Mouse (Mus musculus) neural tube, embryonic 15.5 days (tissue): ENCODE data around the gene Ppp1r11. TPM values are rescaled to one million over a fixed set of nuclear protein-coding genes. Genes with fewer than 3 reads are reported as not detected.

Experiments
- ATAC-seq: fragments of 200-750 bp; cut with Nextera tagmentation; 2 replicates; pipeline ENCODE4 v1.8.0; 2017; ENCODE audit warnings: mild to moderate bottlenecking, moderate TSS enrichment, moderate library complexity; ENCODE audit not compliant: low FRiP score
- H3K27ac ChIP-seq: fragments of 300-500 bp; sonication (generic); replicated peaks from 2 replicates; pipeline ENCODE4 v1.5.1; 2015; ENCODE audit warnings: mild to moderate bottlenecking, inconsistent platforms
- H3K27me3 ChIP-seq: fragments of 300-500 bp; sonication (generic); replicated peaks from 2 replicates; pipeline ENCODE4 v1.6.1; 2015; ENCODE audit warnings: inconsistent platforms
- H3K36me3 ChIP-seq: fragments of 300-500 bp; sonication (generic); 2 replicates; pipeline ENCODE4 v1.6.1; 2015; ENCODE audit warnings: inconsistent platforms
- H3K4me1 ChIP-seq: fragments of 300-500 bp; sonication (generic); 2 replicates; pipeline ENCODE4 v1.6.1; 2015; ENCODE audit warnings: inconsistent platforms
- H3K4me2 ChIP-seq: fragments of 300-500 bp; sonication (generic); 2 replicates; pipeline ENCODE4 v1.6.1; 2015; ENCODE audit warnings: inconsistent platforms, mild to moderate bottlenecking, moderate library complexity
- H3K4me3 ChIP-seq: fragments of 300-500 bp; sonication (generic); replicated peaks from 2 replicates; pipeline ENCODE4 v1.5.1; 2015; ENCODE audit warnings: mild to moderate bottlenecking, inconsistent platforms
- H3K9ac ChIP-seq: fragments of 300-500 bp; sonication (generic); replicated peaks from 2 replicates; pipeline ENCODE4 v1.6.1; 2015; ENCODE audit warnings: mild to moderate bottlenecking, inconsistent platforms
- H3K9me3 ChIP-seq: fragments of 300-500 bp; sonication (generic); replicated peaks from 2 replicates; pipeline ENCODE4 v1.6.1; 2016; ENCODE audit warnings: inconsistent platforms
- WGBS: fragments of 180-500 bp; shearing (Covaris S2); methylation state at CpG from one replicate; pipeline ENCODE4 v1.1.7; 2015; ENCODE audit warnings: mixed read lengths; 5-methylcytosine and 5-hydroxymethylcytosine counted together
- polyA plus RNA-seq: library from polyadenylated mRNA; unstranded; fragments of >200 nt; fragmentation: Nextera tagmentation; extraction: Ambion mirVana; gene quantifications from 2 replicates; pipeline ENCODE4 v1.2.1, GENCODE M21; 2015

Ppp1r11 gene
- polyA plus RNA-seq, 1 experiment from 2014 or later, result 168 TPM

DNA sequence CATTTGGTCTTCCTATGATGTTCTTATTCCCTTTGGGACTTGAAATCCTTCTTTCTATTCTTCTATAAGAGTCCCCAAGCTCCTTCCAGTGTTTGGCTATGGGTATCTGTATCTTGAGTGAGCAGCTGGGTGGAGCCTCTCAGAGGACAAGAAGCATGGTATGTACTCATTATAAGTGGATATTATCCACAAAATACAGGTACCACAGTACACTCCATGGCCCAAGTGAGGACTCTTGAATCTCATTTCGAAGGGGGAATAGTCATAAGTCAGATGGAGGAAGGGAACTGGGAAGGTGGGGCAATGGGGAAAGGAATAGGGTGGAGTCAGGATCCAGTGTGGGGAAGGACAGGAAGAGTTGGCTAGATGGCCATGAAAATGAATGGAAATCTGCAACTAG lies 1.5 kb upstream of the Ppp1r11 start:
- ATAC-seq, result no peak
- Histone ChIP-seq H3K9me3 (no peaks in the 10 kb centered on the region), H3K27ac (no peak overlapping the region), H3K4me2 (no peak overlapping the region), H3K36me3 (peaks cover 21% of the 10 kb centered on the region), H3K4me1 (peaks cover 27% of the 10 kb centered on the region), H3K27me3 (no peaks in the 10 kb centered on the region), H3K9ac (no peak overlapping the region), H3K4me3 (no peak overlapping the region)
- WGBS, result 96% methylated on average over 1 of the region's 1 CpGs

DNA sequence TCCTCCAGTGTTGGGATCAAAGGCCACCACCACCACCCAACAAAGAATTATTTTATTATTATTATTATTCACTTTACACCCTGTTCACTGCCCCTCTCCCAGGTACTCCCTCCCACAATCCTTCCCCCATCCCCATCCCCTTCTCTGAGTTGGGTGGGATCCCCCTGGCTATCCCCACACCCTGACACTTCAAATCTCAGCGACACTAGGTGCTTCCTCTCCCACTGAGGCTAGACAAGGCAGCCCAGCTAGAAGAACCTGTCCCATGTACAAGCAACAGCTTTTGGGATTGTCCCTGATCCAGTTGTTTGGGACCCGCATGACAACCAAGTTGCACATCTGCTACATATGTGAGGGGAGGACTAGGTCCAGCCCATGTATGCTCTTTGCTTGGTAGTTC lies 1.1 kb upstream of the Ppp1r11 start:
- Histone ChIP-seq H3K4me3 (no peak overlapping the region), H3K4me2 (no peak overlapping the region), H3K27ac (no peak overlapping the region), H3K36me3 (peaks cover 21% of the 10 kb centered on the region), H3K9ac (no peak overlapping the region), H3K4me1 (peaks cover 29% of the 10 kb centered on the region), H3K27me3 (no peaks in the 10 kb centered on the region), H3K9me3 (no peaks in the 10 kb centered on the region)
- no peak for ATAC-seq
- 93% methylated on average over 2 of the region's 2 CpGs for WGBS

DNA sequence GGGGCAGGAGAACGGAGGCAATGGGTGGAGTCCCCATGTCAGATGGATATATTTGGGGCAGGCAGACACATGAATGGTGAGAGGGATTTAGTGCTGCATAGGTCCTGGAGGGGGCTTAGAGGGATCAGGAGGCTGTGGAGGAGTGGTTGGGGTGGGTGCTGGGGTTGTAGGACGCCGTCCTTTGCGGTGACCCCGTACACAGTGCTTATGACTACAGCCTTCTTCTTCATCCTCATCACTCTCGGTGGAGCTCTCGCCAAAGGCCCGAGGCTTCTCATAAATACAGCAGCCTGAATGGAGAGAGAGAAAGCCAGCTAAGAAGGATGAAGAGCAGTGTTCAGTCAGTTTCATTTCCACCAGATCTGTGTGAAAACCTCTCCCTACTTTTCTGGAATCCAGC lies 2.3 kb downstream of the Ppp1r11 start:
- Histone ChIP-seq H3K9me3 (no peaks in the 10 kb centered on the region), H3K36me3 (peaks cover 14% of the 10 kb centered on the region), H3K4me1 (peaks cover 36% of the 10 kb centered on the region), H3K9ac (no peak overlapping the region), H3K27me3 (peaks cover 12% of the 10 kb centered on the region), H3K27ac (no peak overlapping the region), H3K4me2 (no peak overlapping the region), H3K4me3 (no peak overlapping the region)
- ATAC-seq, result no peak
- WGBS, result 95% methylated on average over 8 of the region's 8 CpGs

DNA sequence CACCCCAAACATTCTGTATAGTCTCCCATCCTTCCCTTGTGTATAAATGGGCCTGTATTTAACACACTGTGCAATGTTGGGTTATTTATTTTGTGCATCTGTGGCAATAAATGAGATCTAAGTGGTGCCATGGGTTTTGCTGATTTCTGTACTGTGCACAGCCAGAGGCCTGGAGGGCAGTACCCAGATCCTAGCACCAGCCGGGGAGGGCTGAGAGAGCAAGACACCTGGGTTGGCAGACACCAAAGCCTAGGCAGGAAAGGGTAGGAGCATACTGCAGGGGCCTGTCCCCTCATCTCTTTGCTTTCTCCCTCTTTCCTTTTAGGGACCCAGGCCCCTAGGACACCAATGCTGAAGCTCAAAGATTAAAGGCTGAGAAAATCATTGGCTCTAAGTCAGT lies 3.3 kb downstream of the Ppp1r11 start:
- 85% methylated on average over 1 of the region's 1 CpGs for WGBS
- peaks cover 22% of the 10 kb centered on the region for H3K27me3 ChIP-seq
- no peaks in the 10 kb centered on the region for H3K9me3 ChIP-seq
- 0 out of 2 replicates have a peak overlapping the region, but pooled peaks have one; percentile 83 for H3K27ac ChIP-seq
- no peak overlapping the region for H3K4me3 ChIP-seq
- H3K36me3 ChIP-seq, result peaks cover 14% of the 10 kb centered on the region
- H3K4me2 ChIP-seq, result no peak overlapping the region
- peaks cover 41% of the 10 kb centered on the region for H3K4me1 ChIP-seq
- H3K9ac ChIP-seq, result no peak overlapping the region
- no peak for ATAC-seq

DNA sequence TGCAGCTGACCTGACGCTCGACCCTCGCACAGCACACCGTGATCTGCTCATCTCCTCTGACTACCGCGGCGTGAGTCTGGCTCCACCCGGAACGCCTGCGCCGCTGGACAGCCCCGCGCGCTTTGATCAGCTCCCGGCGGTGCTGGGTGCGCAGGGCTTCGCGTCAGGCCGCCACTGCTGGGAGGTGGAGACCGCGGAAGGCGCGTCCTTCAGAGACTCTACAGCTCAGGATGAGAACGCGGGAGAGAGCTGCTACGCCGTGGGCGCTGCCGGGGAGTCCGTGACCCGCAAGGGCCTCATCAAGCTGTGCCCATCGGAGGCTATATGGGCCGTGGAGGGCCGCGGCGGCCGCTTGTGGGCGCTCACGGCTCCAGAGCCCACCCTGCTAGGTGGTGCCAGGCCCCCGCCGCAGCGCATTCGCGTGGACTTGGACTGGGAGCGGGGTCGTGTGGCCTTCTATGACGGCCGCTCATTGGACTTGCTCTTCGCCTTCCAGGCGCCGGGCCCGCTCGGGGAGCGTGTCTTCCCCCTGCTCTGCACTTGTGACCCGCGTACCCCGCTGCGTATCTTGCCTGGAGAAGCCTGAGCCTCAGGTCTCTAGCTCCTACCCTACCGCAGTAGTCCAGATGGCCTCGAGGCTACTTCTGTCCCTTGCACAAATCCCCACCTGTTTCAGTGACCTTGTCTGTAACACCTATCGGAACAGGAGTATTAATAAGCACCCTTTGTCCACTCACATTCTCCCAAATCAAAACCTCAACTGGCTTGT lies 4.3 kb downstream of the Ppp1r11 start:
- peak overlapping the region; percentile 74 for H3K9ac ChIP-seq
- H3K4me1 ChIP-seq, result peaks cover 51% of the 10 kb centered on the region
- H3K4me3 ChIP-seq, result peak overlapping the region; percentile 57
- ATAC-seq, result peak; percentile 66
- no peaks in the 10 kb centered on the region for H3K9me3 ChIP-seq
- peak overlapping the region; percentile 83 for H3K27ac ChIP-seq
- 1% methylated on average over 62 of the region's 62 CpGs for WGBS
- H3K36me3 ChIP-seq, result peaks cover 14% of the 10 kb centered on the region
- peak overlapping the region; percentile 95 for H3K4me2 ChIP-seq
- peaks cover 32% of the 10 kb centered on the region for H3K27me3 ChIP-seq

DNA sequence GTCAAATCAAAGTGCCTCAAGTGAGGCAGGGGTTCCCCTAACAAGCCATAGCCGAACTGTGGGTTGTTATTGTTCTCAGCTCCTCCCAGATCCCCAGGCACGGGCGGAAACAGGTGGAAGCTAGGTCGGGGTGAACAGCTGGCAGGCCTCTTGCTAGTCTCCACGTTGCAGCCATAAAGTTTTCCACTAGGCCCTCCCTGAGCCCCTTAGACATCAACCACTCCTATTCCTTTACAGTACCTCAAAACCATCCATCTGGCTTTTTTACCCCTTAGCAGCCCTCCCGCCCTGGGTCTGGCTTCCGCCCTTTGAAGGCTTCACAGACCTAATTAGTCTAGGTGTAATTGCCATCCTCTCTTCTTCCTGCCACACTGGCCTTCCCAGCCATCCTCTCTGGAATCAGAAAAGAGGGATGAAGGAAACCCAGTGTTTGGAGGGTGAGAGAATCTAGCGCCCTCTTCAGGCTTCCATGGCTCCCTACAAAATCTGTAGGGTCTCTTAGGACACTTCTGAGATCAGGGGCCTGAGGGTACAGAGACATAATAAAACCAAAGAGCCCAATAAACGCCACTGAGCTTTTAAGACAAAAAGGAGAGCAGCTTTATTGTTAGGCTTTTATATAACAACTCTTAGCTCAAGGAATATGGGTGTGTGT lies 7.3 kb downstream of the Ppp1r11 start:
- peaks cover 34% of the 10 kb centered on the region for H3K27me3 ChIP-seq
- no peak overlapping the region for H3K9ac ChIP-seq
- peak overlapping the region; percentile 80; the same call in 1 of the 2 replicates for H3K4me2 ChIP-seq
- no peak for ATAC-seq
- H3K4me3 ChIP-seq, result no peak overlapping the region
- peaks cover 8% of the 10 kb centered on the region for H3K36me3 ChIP-seq
- no peaks in the 10 kb centered on the region for H3K9me3 ChIP-seq
- WGBS, result 13% methylated on average over 9 of the region's 9 CpGs
- H3K4me1 ChIP-seq, result peaks cover 38% of the 10 kb centered on the region
- no peak overlapping the region for H3K27ac ChIP-seq

DNA sequence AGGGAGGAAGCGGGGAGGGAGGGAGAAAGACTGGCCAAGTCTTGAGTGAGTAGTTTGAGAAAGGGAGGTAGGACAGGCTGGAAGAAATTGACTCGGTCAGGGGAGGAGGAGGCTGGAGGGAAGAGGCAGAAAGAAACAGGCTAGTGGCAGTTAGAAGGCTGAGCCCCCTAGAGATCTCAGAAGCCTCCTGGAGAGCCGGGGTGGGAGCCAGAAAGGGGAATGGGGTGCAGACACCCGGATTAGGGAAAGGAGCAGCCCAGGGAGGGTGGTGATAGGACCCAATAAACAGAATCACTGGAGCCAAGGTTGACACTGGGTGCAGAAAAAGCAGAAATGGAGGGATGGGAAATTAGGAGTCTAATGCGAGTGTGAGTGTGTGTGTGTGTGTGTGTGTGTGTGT lies 7.8 kb downstream of the Ppp1r11 start:
- Histone ChIP-seq H3K4me1 (peaks cover 38% of the 10 kb centered on the region), H3K36me3 (peaks cover 2% of the 10 kb centered on the region), H3K9ac (no peak overlapping the region), H3K27me3 (peaks cover 34% of the 10 kb centered on the region), H3K4me2 (peak overlapping the region; percentile 80), H3K27ac (no peak overlapping the region), H3K4me3 (peak overlapping the region; percentile 43), H3K9me3 (no peaks in the 10 kb centered on the region)
- WGBS, result 12% methylated on average over 5 of the region's 5 CpGs
- no peak for ATAC-seq

DNA sequence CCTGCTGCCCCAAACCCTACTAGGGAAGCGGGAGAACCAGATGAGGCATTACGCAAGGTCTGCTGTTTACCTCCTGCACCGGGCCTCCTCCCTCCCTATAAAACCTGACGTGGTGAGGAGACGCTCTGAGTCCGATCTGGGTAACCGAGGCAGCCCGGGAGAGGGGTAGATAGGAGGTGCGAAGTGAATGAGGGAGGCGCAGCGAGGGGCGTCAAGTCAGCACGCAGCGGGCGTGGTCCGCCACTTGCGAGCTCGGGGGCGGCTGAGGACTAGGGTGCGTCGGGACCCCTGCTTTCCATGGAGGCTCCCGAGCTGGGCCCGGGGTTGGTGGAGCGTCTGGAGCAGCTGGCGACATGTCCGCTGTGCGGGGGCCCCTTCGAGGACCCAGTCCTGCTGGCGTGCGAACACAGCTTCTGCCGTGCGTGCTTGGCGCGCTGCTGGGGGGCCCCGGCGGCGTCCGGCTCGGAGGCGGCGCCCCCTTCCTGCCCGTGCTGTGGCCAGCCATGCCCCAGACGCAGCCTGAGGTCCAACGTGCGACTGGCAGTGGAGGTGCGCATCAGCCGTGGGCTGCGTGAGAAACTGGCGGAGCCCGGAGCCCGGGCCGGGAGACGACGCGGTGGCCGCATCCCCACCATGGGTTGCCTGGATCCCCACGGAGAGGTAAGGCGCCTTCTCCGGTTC lies 8.6 kb downstream of the Ppp1r11 start, which contains the start of gene Rnf39:
TSS of gene Rnf39 (plus strand) at position 128 of the 681 bp plus-strand sequence.
- WGBS, result 2% methylated on average over 56 of the region's 59 CpGs
- peak within 1 kb of the TSS; percentile 80 for H3K4me2 ChIP-seq
- no peak within 1 kb of the TSS for H3K27ac ChIP-seq
- 0 out of 2 replicates have a peak, but pooled peaks have one; percentile 9 for ATAC-seq
- H3K4me1 ChIP-seq, result peaks cover 37% of the 10 kb centered on the region
- H3K4me3 ChIP-seq, result peak within 1 kb of the TSS; percentile 43
- H3K27me3 ChIP-seq, result peaks cover 34% of the 10 kb centered on the region
- no peaks in the 10 kb centered on the region for H3K9me3 ChIP-seq
- no peaks in the 10 kb centered on the region for H3K36me3 ChIP-seq
- peak within 1 kb of the TSS; percentile 28 for H3K9ac ChIP-seq

DNA sequence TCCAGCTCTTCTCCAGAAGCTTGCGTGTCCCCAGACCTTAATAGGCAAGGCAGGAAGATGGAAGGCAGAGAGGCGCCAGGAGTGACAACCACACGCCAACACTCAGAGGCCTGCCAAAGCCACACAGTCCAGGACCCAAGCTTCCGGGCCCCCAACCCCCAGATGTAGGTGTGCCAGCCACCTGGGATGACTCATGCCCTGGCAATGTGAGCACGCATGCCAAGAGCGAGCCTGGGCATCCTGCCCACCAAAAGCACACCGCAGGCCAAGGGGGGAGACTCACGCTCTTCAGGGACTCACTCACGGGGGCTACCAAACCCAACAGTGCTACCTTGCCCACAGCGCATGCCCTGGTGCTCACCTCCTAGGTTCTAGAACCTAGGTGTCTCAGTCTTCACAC lies 9.2 kb downstream of the Ppp1r11 start:
- H3K27me3 ChIP-seq, result peaks cover 34% of the 10 kb centered on the region
- ATAC-seq, result no peak
- peak overlapping the region; percentile 43 for H3K4me3 ChIP-seq
- WGBS, result 63% methylated on average over 10 of the region's 10 CpGs
- H3K36me3 ChIP-seq, result no peaks in the 10 kb centered on the region
- peaks cover 32% of the 10 kb centered on the region for H3K4me1 ChIP-seq
- H3K9me3 ChIP-seq, result no peaks in the 10 kb centered on the region
- no peak overlapping the region for H3K9ac ChIP-seq
- H3K27ac ChIP-seq, result no peak overlapping the region
- peak overlapping the region; percentile 80 for H3K4me2 ChIP-seq

DNA sequence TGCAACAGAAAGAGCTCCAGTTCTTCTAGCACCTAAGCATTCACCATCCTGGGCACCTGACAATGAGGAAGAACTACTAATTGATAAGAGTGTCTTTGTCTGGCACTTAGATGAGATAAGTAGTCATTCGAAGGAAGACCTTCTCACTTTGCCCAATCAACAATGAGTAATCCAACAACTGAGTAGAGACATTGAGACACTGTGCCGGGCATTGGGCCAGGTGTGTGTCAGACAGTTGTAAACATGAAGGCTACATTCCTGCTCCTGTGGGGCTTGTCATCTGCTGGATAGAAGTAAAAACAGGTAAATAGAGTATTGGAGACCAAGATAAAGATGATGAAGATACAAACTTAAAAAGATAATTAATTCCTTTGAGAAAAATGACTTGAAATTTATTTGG lies 13.5 kb downstream of the Ppp1r11 start:
- Histone ChIP-seq H3K4me2 (no peak overlapping the region), H3K27me3 (peaks cover 12% of the 10 kb centered on the region), H3K9ac (no peak overlapping the region), H3K9me3 (no peaks in the 10 kb centered on the region), H3K27ac (no peak overlapping the region), H3K4me1 (peaks cover 7% of the 10 kb centered on the region), H3K4me3 (no peak overlapping the region), H3K36me3 (no peaks in the 10 kb centered on the region)
- no peak for ATAC-seq
- 85% methylated on average over 2 of the region's 2 CpGs for WGBS

DNA sequence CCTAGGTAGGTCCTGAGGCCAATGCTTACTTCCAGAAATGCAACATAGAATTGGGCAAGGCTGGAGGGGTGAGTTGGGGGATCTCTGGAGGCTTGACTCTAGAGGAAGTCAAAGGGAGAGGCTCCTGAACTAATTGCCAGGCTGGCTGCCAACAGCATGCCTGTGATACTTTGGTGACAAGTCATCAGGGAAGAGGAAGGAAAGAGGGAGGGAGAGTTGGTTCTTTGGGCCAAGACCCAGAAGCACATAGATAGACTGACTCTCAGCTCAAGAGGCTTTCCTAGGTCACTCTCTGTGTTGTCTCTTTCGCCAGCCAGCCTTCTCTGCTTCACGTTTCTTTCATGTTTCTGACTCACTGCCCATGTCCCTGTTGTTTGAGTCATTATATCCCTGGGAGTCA lies 19.7 kb downstream of the Ppp1r11 start:
- H3K9ac ChIP-seq, result no peak overlapping the region
- H3K4me3 ChIP-seq, result no peak overlapping the region
- ATAC-seq, result no peak
- 0 out of 2 replicates have a peak, but pooled peaks cover 2% of the 10 kb centered on the region for H3K27me3 ChIP-seq
- H3K4me1 ChIP-seq, result no peaks in the 10 kb centered on the region
- WGBS, result 66% methylated on average over 2 of the region's 2 CpGs
- H3K4me2 ChIP-seq, result no peak overlapping the region
- no peaks in the 10 kb centered on the region for H3K36me3 ChIP-seq
- no peak overlapping the region for H3K27ac ChIP-seq
- H3K9me3 ChIP-seq, result no peaks in the 10 kb centered on the region
